Comparison of ENCODE assay signal across 8 mouse cellular contexts in the genomic region with DNA sequence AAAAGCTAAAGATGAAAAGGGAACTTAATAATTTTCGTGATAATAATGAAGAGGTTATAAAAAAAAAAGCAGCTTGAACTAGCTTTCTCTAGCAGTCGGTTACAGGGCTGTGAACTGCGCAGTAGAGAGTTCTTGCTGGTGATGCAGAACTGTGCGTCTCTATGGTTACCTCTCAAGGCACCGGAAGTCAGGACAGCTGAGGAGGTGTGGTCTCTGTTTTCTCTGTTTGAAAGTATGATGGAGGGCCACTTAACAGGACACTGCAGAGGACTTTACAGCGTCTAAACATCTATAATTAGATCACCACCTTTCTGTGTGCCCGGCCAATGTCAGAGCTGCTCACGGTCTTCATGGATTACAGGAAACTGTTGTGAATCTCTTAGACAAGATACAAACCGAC. TPM values are rescaled to one million over a fixed set of nuclear protein-coding genes. Genes with fewer than 3 reads are reported as not detected.
DNase-seq lines count a peak whose midpoint lies in the region; ATAC-seq and TF ChIP-seq lines count a peak whose summit lies in the region.

No protein-coding gene starts in this region.

- DNase-seq in layer of hippocampus, adult 2 months (ENCODE audit: low spot score in 2 of 2), result peak; percentile 30 to 40
- DNase-seq in layer of hippocampus, postnatal 10 days (ENCODE audit: low spot score in 2 of 2), result no peak
- peak; percentile 62 for DNase-seq in MEL (ENCODE audit: low read depth, low spot score)
- DNase-seq in embryonic facial prominence, embryonic 14.5 days (ENCODE audit: low spot score), result peak; percentile 20
- DNase-seq in cerebellum, adult 18-20 months, result no peak
- DNase-seq in frontal cortex, postnatal 25 days (ENCODE audit: low spot score in 2 of 2), result no peak

- ATAC-seq in embryonic facial prominence, embryonic 14.5 days (ENCODE audit: low read depth), result no peak
- ATAC-seq in megakaryocyte progenitor cell, adult 5-6 weeks (replicated peaks; ENCODE audit: poor library complexity), result peak; percentile 76
- ATAC-seq in erythroblast, adult 5-6 weeks (replicated peaks; ENCODE audit: low FRiP score, poor library complexity, severe bottlenecking), result no peak

- peak overlapping the region; percentile 59; the same call in 1 of the 2 replicates for H3K27ac ChIP-seq in layer of hippocampus, adult 2 months
- no peak overlapping the region for H3K27ac ChIP-seq in MEL (ENCODE audit: control insufficient read depth, low read depth, low read length)
- no peak overlapping the region for H3K27ac ChIP-seq in embryonic facial prominence, embryonic 14.5 days (replicated peaks; ENCODE audit: low read depth, low read length)

- TF ChIP-seq POLR2A in MEL (IDR thresholded peaks at IDR 0.05; ENCODE audit: control insufficient read depth in 1 of 2, insufficient read depth in 1 of 2, low read depth in 1 of 2, low read length in 2 of 2, poor library complexity in 1 of 2), result no peak

- no peak for TF ChIP-seq EP300 in MEL (IDR thresholded peaks at IDR 0.05; ENCODE audit: low read depth in 1 of 2, low read length in 2 of 2)

- H3K9ac ChIP-seq in MEL (ENCODE audit: control insufficient read depth, low read depth, low read length, poor library complexity, severe bottlenecking), result no peak overlapping the region
- no peak overlapping the region for H3K9ac ChIP-seq in embryonic facial prominence, embryonic 14.5 days (ENCODE audit: low read depth, low read length)

- 41% methylated on average over 9 of the region's 9 CpGs for WGBS in embryonic facial prominence, embryonic 14.5 days

- H3K4me2 ChIP-seq in embryonic facial prominence, embryonic 14.5 days (ENCODE audit: low read depth, low read length), result no peak overlapping the region

- no peak for TF ChIP-seq CTCF in layer of hippocampus, adult 2 months (conservative IDR thresholded peaks at IDR 0.05)
- no peak for TF ChIP-seq CTCF in MEL (IDR thresholded peaks at IDR 0.05 in 2 of 3, conservative IDR thresholded peaks at IDR 0.05 in 1 of 3; ENCODE audit: control insufficient read depth in 1 of 3, insufficient read depth in 1 of 3, low read depth in 2 of 3, low read length in 3 of 3, poor library complexity in 1 of 3, severe bottlenecking in 1 of 3)

- H3K79me2 ChIP-seq in MEL (ENCODE audit: control insufficient read depth, insufficient read depth, low read length, poor library complexity), result no peaks in the 10 kb centered on the region

- H3K36me3 ChIP-seq in MEL (ENCODE audit: control insufficient read depth in 1 of 2, insufficient read depth in 2 of 2, low read length in 2 of 2), result peaks cover 0 to 6% of the 10 kb centered on the region in 2 experiments; a peak in 2 of 4 replicates
- H3K36me3 ChIP-seq in embryonic facial prominence, embryonic 14.5 days (ENCODE audit: control insufficient read depth, insufficient read depth, low read length), result no peaks in the 10 kb centered on the region

- H3K27me3 ChIP-seq in MEL (ENCODE audit: control insufficient read depth in 1 of 2, insufficient read depth in 2 of 2, low read length in 2 of 2), result peaks cover 0 to 2% of the 10 kb centered on the region in 2 experiments; a peak in 1 of 4 replicates
- no peaks in the 10 kb centered on the region for H3K27me3 ChIP-seq in embryonic facial prominence, embryonic 14.5 days (replicated peaks; ENCODE audit: control insufficient read depth, insufficient read depth, low read length)

- TF ChIP-seq RAD21 in MEL (IDR thresholded peaks at IDR 0.05; ENCODE audit: low read depth, low read length), result no peak

- H3K4me1 ChIP-seq in MEL (ENCODE audit: control insufficient read depth in 1 of 2, insufficient read depth in 2 of 2, low read length in 2 of 2), result peaks cover 0 to 12% of the 10 kb centered on the region in 2 experiments; a peak in 2 of 4 replicates
- peaks cover 3% of the 10 kb centered on the region; the same call in 1 of the 2 replicates for H3K4me1 ChIP-seq in embryonic facial prominence, embryonic 14.5 days (ENCODE audit: control insufficient read depth, insufficient read depth, low read length)

- no peak overlapping the region for H3K4me3 ChIP-seq in layer of hippocampus, adult 2 months
- no peak overlapping the region for H3K4me3 ChIP-seq in MEL (ENCODE audit: control insufficient read depth in 1 of 2, insufficient read depth in 1 of 2, low read depth in 2 of 2, low read length in 2 of 2)
- H3K4me3 ChIP-seq in embryonic facial prominence, embryonic 14.5 days (ENCODE audit: low read depth, low read length), result no peak overlapping the region

- no peaks in the 10 kb centered on the region for H3K9me3 ChIP-seq in MEL (replicated peaks; ENCODE audit: insufficient read depth, low read length)
- no peaks in the 10 kb centered on the region for H3K9me3 ChIP-seq in embryonic facial prominence, embryonic 14.5 days (ENCODE audit: control insufficient read depth, low read length)

TF ChIP-seq in MEL, 35 proteins besides CTCF, POLR2A, EP300 and RAD21:
- no peak for TF ChIP-seq BHLHE40 (IDR thresholded peaks at IDR 0.05; ENCODE audit: borderline replicate concordance, low read depth, low read length)
- TF ChIP-seq UBTF (IDR thresholded peaks at IDR 0.05; ENCODE audit: borderline replicate concordance, insufficient read depth, low read depth, low read length), result no peak
- TF ChIP-seq ELF1 (IDR thresholded peaks at IDR 0.05; ENCODE audit: low read depth, low read length), result no peak
- TF ChIP-seq NRF1 (IDR thresholded peaks at IDR 0.05; ENCODE audit: insufficient read depth, low read depth, low read length, poor library complexity, severe bottlenecking), result no peak
- TF ChIP-seq JUND (IDR thresholded peaks at IDR 0.05; ENCODE audit: low read depth, low read length), result no peak
- no peak for TF ChIP-seq MYB (IDR thresholded peaks at IDR 0.05; ENCODE audit: low read depth, low read length)
- no peak for TF ChIP-seq GABPA (IDR thresholded peaks at IDR 0.05; ENCODE audit: low read depth, low read length)
- TF ChIP-seq E2F4 (IDR thresholded peaks at IDR 0.05; ENCODE audit: borderline replicate concordance, low read depth, low read length), result no peak
- TF ChIP-seq NELFE (IDR thresholded peaks at IDR 0.05; ENCODE audit: low read depth, low read length), result no peak
- no peak for TF ChIP-seq SMC3 (IDR thresholded peaks at IDR 0.05; ENCODE audit: low read depth, low read length)
- TF ChIP-seq TBP (IDR thresholded peaks at IDR 0.05; ENCODE audit: low read depth, low read length), result no peak
- TF ChIP-seq ZNF384 (IDR thresholded peaks at IDR 0.05; ENCODE audit: low read depth, low read length), result no peak

RNA-seq across cellular contexts. Expression of gene Ttc3, which starts 16.0 kb away (rescaled TPM):
- 100 to 1,000 TPM; 794 to 837 TPM for total RNA-seq in layer of hippocampus, adult 2 months (2021)
- 100 to 1,000 TPM; 751 to 808 TPM for total RNA-seq in layer of hippocampus, postnatal 10 days (2021)
- total RNA-seq in MEL (2012; rRNA removed), result 47.5 and 56.9 TPM in 2 replicates
- 100 to 1,000 TPM in 1 of 2 experiments, 10 to 100 TPM in 1; 46.4 to 352 TPM for polyA plus RNA-seq in MEL (2012; ENCODE audit: insufficient read depth in 1 of 2, insufficient read length in 2 of 2, low read depth in 1 of 2, low replicate concordance in 2 of 2, missing spikeins in 1 of 2)
- polyA plus RNA-seq in embryonic facial prominence, embryonic 14.5 days (2014; fragmentation: Nextera tagmentation; extraction: Ambion mirVana), result 270 and 324 TPM in 2 replicates
- total RNA-seq in megakaryocyte progenitor cell, adult 5-6 weeks (2015), result 42.6 and 55.9 TPM in 2 replicates
- total RNA-seq in megakaryocyte progenitor cell, adult 5-6 weeks (2017), result 113 and 168 TPM in 2 replicates
- total RNA-seq in erythroblast, adult 5-6 weeks (2015; ENCODE audit: low replicate concordance), result 11.9 and 13.6 TPM in 2 replicates
- total RNA-seq in erythroblast, adult 5-6 weeks (2017; ENCODE audit: low replicate concordance), result 12.4 and 16.7 TPM in 2 replicates

RNA-seq across cellular contexts. Expression of gene Pigp, which starts 17.2 kb away (rescaled TPM):
- 10 to 100 TPM; 39.8 to 42.8 TPM for total RNA-seq in layer of hippocampus, adult 2 months (2021)
- total RNA-seq in layer of hippocampus, postnatal 10 days (2021), result 10 to 100 TPM; 42.8 to 55.0 TPM
- total RNA-seq in MEL (2012; rRNA removed), result 27.1 and 33.9 TPM in 2 replicates
- 10 to 100 TPM in 1 of 2 experiments, not detected in 1; 47.3 TPM for polyA plus RNA-seq in MEL (2012; ENCODE audit: insufficient read depth in 1 of 2, insufficient read length in 2 of 2, low read depth in 1 of 2, low replicate concordance in 2 of 2, missing spikeins in 1 of 2)
- 125 and 131 TPM in 2 replicates for polyA plus RNA-seq in embryonic facial prominence, embryonic 14.5 days (2014; fragmentation: Nextera tagmentation; extraction: Ambion mirVana)
- 32.7 and 51.4 TPM in 2 replicates for total RNA-seq in megakaryocyte progenitor cell, adult 5-6 weeks (2015)
- 9.1 and 18.1 TPM in 2 replicates for total RNA-seq in megakaryocyte progenitor cell, adult 5-6 weeks (2017)
- total RNA-seq in erythroblast, adult 5-6 weeks (2015; ENCODE audit: low replicate concordance), result 11.1 and 14.2 TPM in 2 replicates
- 5.0 TPM in 1 of 2 replicates, not detected in the other for total RNA-seq in erythroblast, adult 5-6 weeks (2017; ENCODE audit: low replicate concordance)

RNA-seq across cellular contexts. Expression of gene Ripply3, which starts 26.2 kb away (rescaled TPM):
- under 1 TPM in 1 of 2 experiments, not detected in 1; 0.29 TPM for total RNA-seq in layer of hippocampus, adult 2 months (2021)
- under 1 TPM; 0.32 to 0.42 TPM for total RNA-seq in layer of hippocampus, postnatal 10 days (2021)
- total RNA-seq in MEL (2012; rRNA removed), result 0.10 and 0.35 TPM in 2 replicates
- under 1 TPM in 1 of 2 experiments, not detected in 1; 0.18 TPM for polyA plus RNA-seq in MEL (2012; ENCODE audit: insufficient read depth in 1 of 2, insufficient read length in 2 of 2, low read depth in 1 of 2, low replicate concordance in 2 of 2, missing spikeins in 1 of 2)
- 4.9 and 6.9 TPM in 2 replicates for polyA plus RNA-seq in embryonic facial prominence, embryonic 14.5 days (2014; fragmentation: Nextera tagmentation; extraction: Ambion mirVana)
- 0.67 TPM in 1 of 2 replicates, not detected in the other for total RNA-seq in megakaryocyte progenitor cell, adult 5-6 weeks (2015)
- not detected in 2 replicates for total RNA-seq in megakaryocyte progenitor cell, adult 5-6 weeks (2017)
- not detected in 2 replicates for total RNA-seq in erythroblast, adult 5-6 weeks (2015; ENCODE audit: low replicate concordance)
- not detected in 2 replicates for total RNA-seq in erythroblast, adult 5-6 weeks (2017; ENCODE audit: low replicate concordance)

RNA-seq across cellular contexts. Expression of gene Hlcs, which starts 41.1 kb away (rescaled TPM):
- 10 to 100 TPM; 14.0 to 15.2 TPM for total RNA-seq in layer of hippocampus, adult 2 months (2021)
- total RNA-seq in layer of hippocampus, postnatal 10 days (2021), result 10 to 100 TPM; 12.1 to 14.1 TPM
- total RNA-seq in MEL (2012; rRNA removed), result 2.8 and 3.3 TPM in 2 replicates
- polyA plus RNA-seq in MEL (2012; ENCODE audit: insufficient read depth in 1 of 2, insufficient read length in 2 of 2, low read depth in 1 of 2, low replicate concordance in 2 of 2, missing spikeins in 1 of 2), result 1 to 10 TPM in 1 of 2 experiments, not detected in 1; 6.4 TPM
- polyA plus RNA-seq in embryonic facial prominence, embryonic 14.5 days (2014; fragmentation: Nextera tagmentation; extraction: Ambion mirVana), result 6.8 and 8.2 TPM in 2 replicates
- 8.2 and 9.8 TPM in 2 replicates for total RNA-seq in megakaryocyte progenitor cell, adult 5-6 weeks (2015)
- 4.3 and 6.0 TPM in 2 replicates for total RNA-seq in megakaryocyte progenitor cell, adult 5-6 weeks (2017)
- total RNA-seq in erythroblast, adult 5-6 weeks (2015; ENCODE audit: low replicate concordance), result 0.96 and 2.1 TPM in 2 replicates
- total RNA-seq in erythroblast, adult 5-6 weeks (2017; ENCODE audit: low replicate concordance), result 0.94 and 2.6 TPM in 2 replicates

Comparison
In these comparisons a context has a peak if more than half of its experiments do, and no peak if none do; other contexts are left out.
1. DNase-seq: peak in layer of hippocampus, adult 2 months (2 of 2), MEL (single experiment) and embryonic facial prominence, embryonic 14.5 days (single experiment); none in layer of hippocampus, postnatal 10 days (0 of 2), cerebellum, adult 18-20 months (0 of 2) and frontal cortex, postnatal 25 days (0 of 2).
2. RNA of gene Ttc3, which starts 16.0 kb away (total RNA-seq): 794 to 837 TPM in layer of hippocampus, adult 2 months and 751 to 808 TPM in layer of hippocampus, postnatal 10 days; 42.6 to 168 TPM in megakaryocyte progenitor cell, adult 5-6 weeks, 47.5 to 56.9 TPM in MEL and 11.9 to 16.7 TPM in erythroblast, adult 5-6 weeks; every median in the first group is over 4 times any median in the second.